Mouse (Mus musculus) neural tube, embryonic 11.5 days (tissue): ENCODE results near the gene Add2. TPM values are rescaled to one million over a fixed set of nuclear protein-coding genes. Genes with fewer than 3 reads are reported as not detected.
A peak's percentile ranks its signal among the peaks of the same experiment; 100 is the strongest.

Experiments
- ATAC-seq: fragments of 200-750 bp; cut with Nextera tagmentation; 2 replicates; pipeline ENCODE4 v1.8.0; 2017; ENCODE audit warnings: moderate number of reproducible peaks, mild to moderate bottlenecking, moderate TSS enrichment, moderate library complexity; ENCODE audit not compliant: insufficient read depth, low FRiP score, low TSS enrichment
- DNase-seq: peaks from one replicate; pipeline ENCODE4 v3.0.0-alpha.2; 2015; ENCODE audit warnings: low spot score
- H3K27ac ChIP-seq: fragments of 300-500 bp; sonication (generic); 2 replicates; pipeline ENCODE4 v1.5.1; 2014; ENCODE audit warnings: low read depth, mild to moderate bottlenecking, low read length
- H3K27me3 ChIP-seq: fragments of 300-500 bp; sonication (generic); 2 replicates; pipeline ENCODE4 v1.6.1; 2014; ENCODE audit warnings: mild to moderate bottlenecking, low read length, mixed read lengths; ENCODE audit not compliant: control insufficient read depth, insufficient read depth
- H3K36me3 ChIP-seq: fragments of 300-500 bp; sonication (generic); 2 replicates; pipeline ENCODE4 v1.6.1; 2014; ENCODE audit warnings: mild to moderate bottlenecking, low read length, moderate library complexity, mixed read lengths; ENCODE audit not compliant: control insufficient read depth, insufficient read depth
- H3K4me1 ChIP-seq: fragments of 300-500 bp; sonication (generic); 2 replicates; pipeline ENCODE4 v1.6.1; 2014; ENCODE audit warnings: low read length, mixed read lengths; ENCODE audit not compliant: control insufficient read depth, insufficient read depth
- H3K4me2 ChIP-seq: fragments of 300-500 bp; sonication (generic); 2 replicates; pipeline ENCODE4 v1.6.1; 2014; ENCODE audit warnings: low read depth, mild to moderate bottlenecking, moderate library complexity
- H3K4me3 ChIP-seq: fragments of 300-500 bp; sonication (generic); 2 replicates; pipeline ENCODE4 v1.5.1; 2014; ENCODE audit warnings: low read depth, low read length
- H3K9ac ChIP-seq: fragments of 300-500 bp; sonication (generic); 2 replicates; pipeline ENCODE4 v1.6.1; 2014; ENCODE audit warnings: mild to moderate bottlenecking, low read length
- H3K9me3 ChIP-seq: fragments of 300-500 bp; sonication (generic); 2 replicates; pipeline ENCODE4 v1.6.1; 2016; ENCODE audit warnings: low read length; ENCODE audit not compliant: control insufficient read depth
- WGBS: fragments of 180-500 bp; shearing (Covaris S2); extraction: QIAGEN DNeasy Blood & Tissue Kit; methylation state at CpG from one replicate; pipeline ENCODE4 v1.1.7; 2014; 5-methylcytosine and 5-hydroxymethylcytosine counted together
- polyA plus RNA-seq: library from polyadenylated mRNA; unstranded; fragments of >200 nt; fragmentation: Nextera tagmentation; extraction: Ambion mirVana; gene quantifications from 2 replicates; pipeline ENCODE4 v1.2.1, GENCODE M21; 2014

Add2 gene
- polyA plus RNA-seq, 1 experiment from 2014 or later = 67.0 TPM

GRCm38 (mm10) chr6:86123057-86123456 lies 94.6 kb downstream of the Add2 start:
- DNase-seq (no peak), ATAC-seq (no peak)
- Histone ChIP-seq H3K27me3 (no peaks in the 10 kb centered on the region), H3K4me1 (no peaks in the 10 kb centered on the region), H3K9ac (no peak overlapping the region), H3K36me3 (no peaks in the 10 kb centered on the region), H3K4me3 (no peak overlapping the region), H3K4me2 (no peak overlapping the region), H3K9me3 (no peaks in the 10 kb centered on the region), H3K27ac (no peak overlapping the region)
- 86% methylated on average over 4 of the region's 4 CpGs for WGBS

GRCm38 (mm10) chr6:86125761-86126160 lies 97.3 kb downstream of the Add2 start:
- H3K9ac ChIP-seq = no peak overlapping the region
- no peaks in the 10 kb centered on the region for H3K9me3 ChIP-seq
- no peak overlapping the region for H3K27ac ChIP-seq
- no peak overlapping the region for H3K4me2 ChIP-seq
- no peaks in the 10 kb centered on the region for H3K4me1 ChIP-seq
- 84% methylated on average over 4 of the region's 4 CpGs for WGBS
- no peak for ATAC-seq
- H3K27me3 ChIP-seq = no peaks in the 10 kb centered on the region
- no peak for DNase-seq
- no peaks in the 10 kb centered on the region for H3K36me3 ChIP-seq
- no peak overlapping the region for H3K4me3 ChIP-seq

- no peak for ATAC-seq
- Histone ChIP-seq H3K36me3 (no peaks in the 10 kb centered on the region), H3K27me3 (no peaks in the 10 kb centered on the region), H3K4me2 (no peak overlapping the region), H3K9me3 (no peaks in the 10 kb centered on the region), H3K4me3 (no peak overlapping the region), H3K27ac (no peak overlapping the region), H3K4me1 (no peaks in the 10 kb centered on the region), H3K9ac (no peak overlapping the region)
- DNase-seq = peak; percentile 53
- WGBS = 66% methylated on average over 2 of the region's 2 CpGs
These were observed 98.6 kb downstream of the Add2 start for GRCm38 (mm10) chr6:86126953-86127581.

- Histone ChIP-seq H3K9ac (no peak overlapping the region), H3K9me3 (no peaks in the 10 kb centered on the region), H3K27ac (no peak overlapping the region), H3K4me3 (no peak overlapping the region), H3K4me1 (no peaks in the 10 kb centered on the region), H3K36me3 (no peaks in the 10 kb centered on the region), H3K4me2 (no peak overlapping the region), H3K27me3 (no peaks in the 10 kb centered on the region)
- ATAC-seq (no peak), DNase-seq (peak; percentile 23)
- WGBS = 53% methylated on average over 4 of the region's 4 CpGs
These were observed 100.0 kb downstream of the Add2 start for GRCm38 (mm10) chr6:86128504-86128903.

GRCm38 (mm10) chr6:86129872-86130498 lies 101.5 kb downstream of the Add2 start:
- ATAC-seq (no peak), DNase-seq (no peak)
- no peaks in the 10 kb centered on the region for H3K36me3 ChIP-seq
- no peak overlapping the region for H3K27ac ChIP-seq
- no peak overlapping the region for H3K4me3 ChIP-seq
- WGBS = 76% methylated on average over 9 of the region's 9 CpGs
- H3K27me3 ChIP-seq = no peaks in the 10 kb centered on the region
- no peaks in the 10 kb centered on the region for H3K9me3 ChIP-seq
- no peak overlapping the region for H3K4me2 ChIP-seq
- no peak overlapping the region for H3K9ac ChIP-seq
- H3K4me1 ChIP-seq = no peaks in the 10 kb centered on the region

GRCm38 (mm10) chr6:86133882-86134281 lies 105.4 kb downstream of the Add2 start:
- ATAC-seq (no peak), DNase-seq (no peak)
- no peak overlapping the region for H3K4me2 ChIP-seq
- 69% methylated on average over 1 of the region's 1 CpGs for WGBS
- H3K36me3 ChIP-seq = no peaks in the 10 kb centered on the region
- H3K9me3 ChIP-seq = no peaks in the 10 kb centered on the region
- no peak overlapping the region for H3K27ac ChIP-seq
- no peaks in the 10 kb centered on the region for H3K4me1 ChIP-seq
- no peaks in the 10 kb centered on the region for H3K27me3 ChIP-seq
- no peak overlapping the region for H3K4me3 ChIP-seq
- no peak overlapping the region for H3K9ac ChIP-seq

- DNase-seq = no peak
- Histone ChIP-seq H3K36me3 (no peaks in the 10 kb centered on the region), H3K27ac (no peak overlapping the region), H3K27me3 (no peaks in the 10 kb centered on the region), H3K4me2 (no peak overlapping the region), H3K9ac (no peak overlapping the region), H3K9me3 (no peaks in the 10 kb centered on the region), H3K4me3 (no peak overlapping the region), H3K4me1 (no peaks in the 10 kb centered on the region)
- no peak for ATAC-seq
- WGBS = 95% methylated on average over 3 of the region's 3 CpGs
These were observed 107.7 kb downstream of the Add2 start for GRCm38 (mm10) chr6:86136206-86136605.

- ATAC-seq = no peak
- DNase-seq = no peak
- Histone ChIP-seq H3K4me1 (no peaks in the 10 kb centered on the region), H3K27ac (no peak overlapping the region), H3K4me3 (no peak overlapping the region), H3K4me2 (no peak overlapping the region), H3K36me3 (no peaks in the 10 kb centered on the region), H3K27me3 (no peaks in the 10 kb centered on the region), H3K9me3 (no peaks in the 10 kb centered on the region), H3K9ac (no peak overlapping the region)
- 87% methylated on average over 6 of the region's 6 CpGs for WGBS
These were observed 112.8 kb downstream of the Add2 start for GRCm38 (mm10) chr6:86141284-86141683.

- Histone ChIP-seq H3K4me1 (no peaks in the 10 kb centered on the region), H3K4me2 (no peak overlapping the region), H3K9me3 (no peaks in the 10 kb centered on the region), H3K27ac (no peak overlapping the region), H3K27me3 (no peaks in the 10 kb centered on the region), H3K9ac (no peak overlapping the region), H3K36me3 (no peaks in the 10 kb centered on the region), H3K4me3 (no peak overlapping the region)
- DNase-seq = peak; percentile 77
- ATAC-seq = no peak
- 21% methylated on average over 3 of the region's 3 CpGs for WGBS
These were observed 113.3 kb downstream of the Add2 start for GRCm38 (mm10) chr6:86141820-86142219.
